Mouse (Mus musculus): ENCODE measurements around the gene Izumo3. TPM values are rescaled to one million over a fixed set of nuclear protein-coding genes. Genes with fewer than 3 reads are reported as not detected.
"Not testable (repeated sequence)": the region's sequence is repeated elsewhere in the genome, so short reads cannot be mapped to it uniquely, and the experiment has no call there.

The Izumo3 gene
- not detected in 2 replicates for polyA plus RNA-seq (2012)

DNA sequence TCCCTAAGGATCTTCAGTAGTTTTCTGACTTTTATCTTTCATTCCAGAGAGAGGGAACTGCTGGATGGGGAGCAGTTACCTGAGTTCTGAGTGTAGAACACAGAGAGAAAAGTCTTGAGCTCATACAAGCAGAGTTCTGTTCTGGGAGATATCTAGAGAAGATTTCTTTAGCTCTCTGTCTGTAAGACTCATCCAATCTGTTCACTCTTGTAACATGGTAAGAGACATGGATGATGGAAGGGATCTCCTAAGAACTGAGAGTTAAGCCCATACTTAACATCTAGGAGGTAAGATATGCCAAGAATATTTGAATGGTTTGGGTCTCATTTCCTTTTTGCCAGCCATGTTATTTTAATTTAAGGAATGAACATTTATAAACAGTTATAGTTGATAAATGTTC, at the start of gene Izumo3:
TSS of gene Izumo3 (minus strand) at position 101 of the 400 bp plus-strand sequence.
- H3K27me3 ChIP-seq (ENCODE audit: control insufficient read depth): no peaks in the 10 kb centered on the region
- H3K36me3 ChIP-seq (ENCODE audit: control insufficient read depth): no peaks in the 10 kb centered on the region
- no peak within 1 kb of the TSS for H3K4me3 ChIP-seq (replicated peaks)
- no peaks in the 10 kb centered on the region for H3K4me1 ChIP-seq (ENCODE audit: control insufficient read depth)
- TF ChIP-seq GATA1 (IDR thresholded peaks at IDR 0.05; ENCODE audit: low read length): no peak
- no peak for TF ChIP-seq TAL1 (IDR thresholded peaks at IDR 0.05; ENCODE audit: low read length)
- H3K9me3 ChIP-seq (ENCODE audit: control insufficient read depth, low read length): no peaks in the 10 kb centered on the region

- H3K4me3 ChIP-seq (replicated peaks); H3K36me3 ChIP-seq (ENCODE audit: control insufficient read depth); H3K9me3 ChIP-seq (ENCODE audit: control insufficient read depth, low read length); H3K27me3 ChIP-seq (ENCODE audit: control insufficient read depth); H3K4me1 ChIP-seq (ENCODE audit: control insufficient read depth): not testable (repeated sequence)
These were observed 44.6 kb upstream of the Izumo3 start, which contains the start of gene Gm12666 for GRCm38 (mm10) chr4:92191649-92192048. TSS of gene Gm12666 (minus strand) at chr4:92191749.

- Histone ChIP-seq H3K4me1 (ENCODE audit: control insufficient read depth) (no peaks in the 10 kb centered on the region), H3K36me3 (ENCODE audit: control insufficient read depth) (no peaks in the 10 kb centered on the region), H3K9me3 (ENCODE audit: control insufficient read depth, low read length) (no peaks in the 10 kb centered on the region; the same call in 1 of the 2 replicates), H3K27me3 (ENCODE audit: control insufficient read depth) (no peaks in the 10 kb centered on the region), H3K4me3 (replicated peaks) (no peak overlapping the region)
- TF ChIP-seq GATA1 (IDR thresholded peaks at IDR 0.05; ENCODE audit: low read length): no peak
- no peak for TF ChIP-seq TAL1 (IDR thresholded peaks at IDR 0.05; ENCODE audit: low read length)
These were observed 5.6 kb upstream of the Izumo3 start for GRCm38 (mm10) chr4:92152646-92153045.

DNA sequence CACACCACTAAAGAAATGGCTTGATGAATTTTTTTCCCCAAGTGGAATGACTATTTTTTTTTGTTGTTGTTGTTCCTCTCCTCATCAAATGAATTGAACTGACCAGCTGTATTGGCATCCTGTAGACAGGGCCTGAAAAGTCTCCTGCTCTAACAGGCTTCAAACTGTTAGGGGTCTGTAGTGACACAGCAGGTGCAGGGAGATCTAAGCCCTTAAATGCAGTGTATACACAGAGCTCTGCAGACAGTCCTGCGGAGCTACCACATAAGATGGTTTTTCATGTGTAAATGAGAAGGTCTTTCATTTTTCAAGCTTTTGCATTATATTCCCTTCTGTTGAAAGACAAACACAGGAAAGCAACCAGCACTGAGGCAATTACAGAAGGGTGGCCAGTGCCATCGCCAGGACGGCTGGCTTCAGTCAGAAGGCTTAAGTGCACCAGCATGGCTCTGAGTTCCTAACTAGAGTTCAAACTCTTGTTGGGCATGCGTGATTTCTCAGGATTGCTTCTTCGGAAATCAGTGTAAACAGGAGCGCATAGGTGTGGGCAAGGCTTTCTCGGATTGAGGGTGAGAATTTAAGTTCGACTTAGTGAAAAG, 35.5 kb downstream of the Izumo3 start:
- H3K4me1 ChIP-seq (ENCODE audit: control insufficient read depth): no peaks in the 10 kb centered on the region
- H3K27me3 ChIP-seq (ENCODE audit: control insufficient read depth): no peaks in the 10 kb centered on the region
- no peak overlapping the region for H3K4me3 ChIP-seq (replicated peaks)
- no peaks in the 10 kb centered on the region for H3K36me3 ChIP-seq (ENCODE audit: control insufficient read depth)
- TF ChIP-seq TAL1 (IDR thresholded peaks at IDR 0.05; ENCODE audit: low read length) (no peak), GATA1 (IDR thresholded peaks at IDR 0.05; ENCODE audit: low read length) (no peak)
- H3K9me3 ChIP-seq (ENCODE audit: control insufficient read depth, low read length): no peaks in the 10 kb centered on the region

DNA sequence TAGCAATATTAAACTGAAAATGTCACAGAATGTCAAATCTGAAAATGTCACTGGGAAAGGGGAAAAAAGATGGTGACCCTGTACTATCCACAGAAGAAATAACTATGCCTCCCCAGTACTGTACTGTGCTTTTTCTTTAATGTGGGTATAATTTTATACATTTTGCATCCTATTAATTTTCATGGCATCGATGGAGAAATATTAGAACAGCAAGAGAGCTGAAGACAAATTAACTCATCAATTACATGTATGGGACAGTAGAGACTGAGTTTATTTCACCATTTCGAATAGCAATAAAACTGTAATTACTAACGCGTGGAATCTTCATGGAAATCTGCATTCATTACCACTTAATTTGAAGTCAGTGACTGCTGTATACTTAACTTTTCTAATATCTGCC, 49.6 kb downstream of the Izumo3 start:
- Histone ChIP-seq H3K36me3 (ENCODE audit: control insufficient read depth) (no peaks in the 10 kb centered on the region), H3K4me3 (replicated peaks) (no peak overlapping the region), H3K9me3 (ENCODE audit: control insufficient read depth, low read length) (no peaks in the 10 kb centered on the region), H3K4me1 (ENCODE audit: control insufficient read depth) (no peaks in the 10 kb centered on the region), H3K27me3 (ENCODE audit: control insufficient read depth) (no peaks in the 10 kb centered on the region)
- TF ChIP-seq TAL1 (IDR thresholded peaks at IDR 0.05; ENCODE audit: low read length) (no peak), GATA1 (IDR thresholded peaks at IDR 0.05; ENCODE audit: low read length) (no peak)

GRCm38 (mm10) chr4:92095951-92096350, 51.1 kb downstream of the Izumo3 start:
- no peaks in the 10 kb centered on the region for H3K27me3 ChIP-seq (ENCODE audit: control insufficient read depth)
- no peak overlapping the region for H3K4me3 ChIP-seq (replicated peaks)
- TF ChIP-seq TAL1 (IDR thresholded peaks at IDR 0.05; ENCODE audit: low read length) (no peak), GATA1 (IDR thresholded peaks at IDR 0.05; ENCODE audit: low read length) (no peak)
- H3K4me1 ChIP-seq (ENCODE audit: control insufficient read depth): no peaks in the 10 kb centered on the region
- no peaks in the 10 kb centered on the region for H3K9me3 ChIP-seq (ENCODE audit: control insufficient read depth, low read length)
- no peaks in the 10 kb centered on the region for H3K36me3 ChIP-seq (ENCODE audit: control insufficient read depth)

Other genes starting within 250 kb of the Izumo3 start
- not detected in 2 replicates for gene Gm12666, start 44.5 kb upstream of the Izumo3 start, polyA plus RNA-seq (2012)